Mouse (Mus musculus) liver, embryonic 14.5 days (tissue): Measurements from ENCODE around the gene Zfp513. TPM values are rescaled to one million over a fixed set of nuclear protein-coding genes. Genes with fewer than 3 reads are reported as not detected.

Experiments
- ATAC-seq: fragments of 200-750 bp; cut with Nextera tagmentation; 2 replicates; pipeline ENCODE4 v1.8.0; 2017; ENCODE audit warnings: moderate number of reproducible peaks, mild to moderate bottlenecking, moderate library complexity; ENCODE audit not compliant: insufficient read depth
- DNase-seq, 3 experiments: peaks; one replicate each; pipeline ENCODE4 v3.0.0-alpha.2; 2012 to 2013; ENCODE audit warnings: low read depth in 3 of 3, low spot score in 3 of 3
- H3K27ac ChIP-seq: fragments of 300-500 bp; sonication (generic); 2 replicates; pipeline ENCODE4 v1.5.1; 2014; ENCODE audit warnings: moderate library complexity, mild to moderate bottlenecking, control low read depth, inconsistent platforms
- H3K27me3 ChIP-seq: fragments of 300-500 bp; sonication (generic); 2 replicates; pipeline ENCODE4 v1.6.1; 2014; ENCODE audit warnings: mild to moderate bottlenecking, low read length, moderate library complexity; ENCODE audit not compliant: control insufficient read depth, insufficient read depth
- H3K36me3 ChIP-seq: fragments of 300-500 bp; sonication (generic); replicated peaks from 2 replicates; pipeline ENCODE4 v1.6.1; 2014; ENCODE audit warnings: low read depth; ENCODE audit not compliant: control insufficient read depth, insufficient read depth
- H3K4me1 ChIP-seq, 2 experiments: fragments of 200-500 bp in 1 of 2; fragments of 300-500 bp in 1 of 2; sonication (generic) in 1 of 2; replicated peaks; 2 replicates each; pipeline ENCODE4 v1.6.1; 2012 to 2014; ENCODE audit warnings: antibody characterized with exemption in 1 of 2, inconsistent platforms in 1 of 2, low read length in 1 of 2; ENCODE audit not compliant: control insufficient read depth in 2 of 2, insufficient read depth in 2 of 2
- H3K4me2 ChIP-seq: fragments of 300-500 bp; sonication (generic); 2 replicates; pipeline ENCODE4 v1.6.1; 2014; ENCODE audit warnings: low read depth, mild to moderate bottlenecking, control low read depth, moderate library complexity
- H3K4me3 ChIP-seq, 2 experiments: fragments of 200-500 bp in 1 of 2; fragments of 300-500 bp in 1 of 2; sonication (generic) in 1 of 2; 2 replicates each; pipeline ENCODE4 v1.5.1; 2012 to 2014; ENCODE audit warnings: low read depth in 2 of 2, low read length in 2 of 2, mild to moderate bottlenecking in 2 of 2, control low read depth in 1 of 2, inconsistent platforms in 1 of 2, moderate library complexity in 1 of 2; ENCODE audit not compliant: insufficient read depth in 1 of 2
- H3K9ac ChIP-seq: fragments of 300-500 bp; sonication (generic); replicated peaks from 2 replicates; pipeline ENCODE4 v1.6.1; 2014; ENCODE audit warnings: mild to moderate bottlenecking, control low read depth, moderate library complexity
- H3K9me3 ChIP-seq: fragments of 300-500 bp; sonication (generic); 2 replicates; pipeline ENCODE4 v1.6.1; 2016; ENCODE audit warnings: low read length, mixed read lengths; ENCODE audit not compliant: control insufficient read depth
- CTCF ChIP-seq: IDR thresholded peaks from 2 replicates; pipeline ENCODE4 v1.5.1; 2016; ENCODE audit warnings: antibody characterized with exemption, low read depth, control low read depth
- EP300 ChIP-seq: IDR thresholded peaks from 2 replicates; pipeline ENCODE4 v1.6.1; 2016; ENCODE audit warnings: antibody characterized with exemption, low read depth
- WGBS: fragments of 180-500 bp; shearing (Covaris S2); extraction: QIAGEN DNeasy Blood & Tissue Kit; methylation state at CpG from one replicate; pipeline ENCODE4 v1.1.7; 2014; ENCODE audit not compliant: insufficient replicate concordance; 5-methylcytosine and 5-hydroxymethylcytosine counted together
- polyA plus RNA-seq, 2 experiments: library from polyadenylated mRNA; depleted of rRNA in 1 of 2; stranded (reverse) in 1 of 2; unstranded in 1 of 2; fragments of >200 nt; fragmentation: Nextera tagmentation in 1 of 2; extraction: Ambion mirVana in 1 of 2; gene quantifications; 2 replicates each; pipeline versions ENCODE4 v1.2.1 to v1.2.3; 2012 to 2014

Zfp513 gene
- polyA plus RNA-seq, 2 experiments, result 0.80 to 8.8 TPM

GRCm38 (mm10) chr5:31221304-31221945 is 19.3 kb upstream of the Zfp513 start:
- no peaks in the 10 kb centered on the region for H3K27me3 ChIP-seq
- peak overlapping the region; percentile 98 for H3K4me2 ChIP-seq
- H3K36me3 ChIP-seq, result peaks cover 2% of the 10 kb centered on the region; the same call in 1 of the 2 replicates
- peak overlapping the region; percentile 76 to 96 for H3K4me3 ChIP-seq
- peak overlapping the region; percentile 68 for H3K27ac ChIP-seq
- H3K9ac ChIP-seq, result peak overlapping the region; percentile 65
- no peaks in the 10 kb centered on the region for H3K9me3 ChIP-seq
- TF ChIP-seq CTCF (peak; percentile 77), EP300 (no peak)
- DNase-seq, result peak; percentile 61 to 67 (median 62)
- peaks cover 16 to 21% of the 10 kb centered on the region in 2 experiments for H3K4me1 ChIP-seq
- 0 out of 2 replicates have a peak, but pooled peaks have one; percentile 17 for ATAC-seq
- 11% methylated on average over 11 of the region's 11 CpGs for WGBS

- peaks cover 6% of the 10 kb centered on the region; the same call in 1 of the 2 replicates for H3K36me3 ChIP-seq
- DNase-seq (peak; percentile 90 to 91 (median 91)), ATAC-seq (peak; percentile 92)
- H3K4me1 ChIP-seq, result peaks cover 19 to 21% of the 10 kb centered on the region in 2 experiments
- H3K4me3 ChIP-seq, result peak within 1 kb of the TSS; percentile 88 to 96
- H3K9me3 ChIP-seq, result no peaks in the 10 kb centered on the region
- peak; percentile 9; the same call in 1 of the 2 replicates for TF ChIP-seq CTCF
- peak; percentile 20; the same call in 1 of the 2 replicates for TF ChIP-seq EP300
- H3K27ac ChIP-seq, result peak within 1 kb of the TSS; percentile 84
- H3K9ac ChIP-seq, result peak within 1 kb of the TSS; percentile 92
- no peaks in the 10 kb centered on the region for H3K27me3 ChIP-seq
- peak within 1 kb of the TSS; percentile 98 for H3K4me2 ChIP-seq
- WGBS, result under 1% methylated on average over 70 of the region's 70 CpGs
Observed at GRCm38 (mm10) chr5:31220448-31221303, 18.6 kb upstream of the Zfp513 start, which contains the start of gene Ppm1g. Ppm1g (minus strand) TSS chr5:31220687.

- DNase-seq, result peak in 1 of 3 experiments; percentile 31
Observed at GRCm38 (mm10) chr5:31219911-31220447, 17.9 kb upstream of the Zfp513 start.

GRCm38 (mm10) chr5:31219474-31219873 is 17.4 kb upstream of the Zfp513 start:
- TF ChIP-seq EP300 (no peak), CTCF (no peak)
- Histone ChIP-seq H3K36me3 (peaks cover 8% of the 10 kb centered on the region; the same call in 1 of the 2 replicates), H3K4me1 (peaks cover 24 to 25% of the 10 kb centered on the region in 2 experiments), H3K4me3 (peak overlapping the region; percentile 88 to 96), H3K9ac (peak overlapping the region; percentile 92), H3K27me3 (no peaks in the 10 kb centered on the region), H3K27ac (peak overlapping the region; percentile 84), H3K4me2 (peak overlapping the region; percentile 83), H3K9me3 (no peaks in the 10 kb centered on the region)
- WGBS, result under 1% methylated on average over 11 of the region's 11 CpGs
- DNase-seq, result no peak
- no peak for ATAC-seq

More at GRCm38 (mm10) chr5:31219911-31220447, 17.9 kb upstream of the Zfp513 start:
- peak; percentile 36 for TF ChIP-seq CTCF
- no peak for TF ChIP-seq EP300
- Histone ChIP-seq H3K27ac (peak overlapping the region; percentile 84), H3K4me1 (peaks cover 21 to 22% of the 10 kb centered on the region in 2 experiments), H3K36me3 (peaks cover 8% of the 10 kb centered on the region; the same call in 1 of the 2 replicates), H3K9ac (peak overlapping the region; percentile 92), H3K9me3 (no peaks in the 10 kb centered on the region), H3K27me3 (no peaks in the 10 kb centered on the region), H3K4me3 (peak overlapping the region; percentile 88 to 96), H3K4me2 (peak overlapping the region; percentile 83)
- ATAC-seq, result peak; percentile 47
- WGBS, result under 1% methylated on average over 40 of the region's 40 CpGs
